Mouse (Mus musculus): ENCODE data around the gene Olfr9. TPM values are rescaled to one million over a fixed set of nuclear protein-coding genes. Genes with fewer than 3 reads are reported as not detected.

Gene Olfr9
- polyA plus RNA-seq, 1 experiment from 2014 or later: not detected

GRCm38 (mm10) chr10:129028343-129028742 is 39.1 kb downstream of the Olfr9 start:
- no peak for ATAC-seq (replicated peaks; ENCODE audit: extremely low read depth, insufficient read depth, low FRiP score)
- Histone ChIP-seq H3K9ac (ENCODE audit: low read length) (no peak overlapping the region), H3K4me1 (ENCODE audit: control insufficient read depth, insufficient read depth, low read length) (no peaks in the 10 kb centered on the region), H3K36me3 (ENCODE audit: control insufficient read depth, insufficient read depth) (no peaks in the 10 kb centered on the region), H3K4me3 (ENCODE audit: low read length) (no peak overlapping the region), H3K27ac (ENCODE audit: low read length) (no peak overlapping the region), H3K27me3 (ENCODE audit: control insufficient read depth, insufficient read depth, low read length) (no peaks in the 10 kb centered on the region), H3K9me3 (replicated peaks; ENCODE audit: control insufficient read depth, low read length) (no peaks in the 10 kb centered on the region), H3K4me2 (ENCODE audit: low read depth, low read length) (no peak overlapping the region)
- WGBS: 69% methylated on average over 2 of the region's 2 CpGs

DNA sequence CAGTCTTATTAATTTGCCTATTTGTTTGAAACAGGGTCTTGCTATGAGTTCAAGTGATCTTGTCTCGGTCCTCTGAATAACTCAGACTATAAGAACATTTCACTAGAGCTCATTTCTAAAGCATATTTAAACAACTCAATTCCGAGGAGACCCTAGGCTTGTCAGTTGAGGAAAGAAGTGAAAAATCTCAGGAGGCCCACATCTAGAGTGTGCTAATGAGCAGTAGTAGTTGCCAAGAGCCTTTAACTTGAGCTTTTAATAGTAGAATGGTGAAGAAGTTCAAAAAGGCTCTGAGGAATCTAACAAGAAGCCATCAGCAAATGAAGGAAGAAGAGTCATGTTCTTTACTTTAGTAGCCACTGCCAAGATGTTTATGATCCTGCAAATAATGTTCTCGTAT is 50.6 kb downstream of the Olfr9 start, which contains the start of gene Olfr764-ps1:
Gene Olfr764-ps1 (minus strand): TSS at position 101 of the 400 bp plus-strand sequence.
- Histone ChIP-seq H3K27ac (ENCODE audit: low read length) (no peak within 1 kb of the TSS), H3K4me1 (ENCODE audit: control insufficient read depth, insufficient read depth, low read length) (no peaks in the 10 kb centered on the region), H3K9me3 (replicated peaks; ENCODE audit: control insufficient read depth, low read length) (no peaks in the 10 kb centered on the region), H3K4me2 (ENCODE audit: low read depth, low read length) (no peak within 1 kb of the TSS), H3K9ac (ENCODE audit: low read length) (no peak within 1 kb of the TSS), H3K36me3 (ENCODE audit: control insufficient read depth, insufficient read depth) (no peaks in the 10 kb centered on the region), H3K4me3 (ENCODE audit: low read length) (no peak within 1 kb of the TSS), H3K27me3 (ENCODE audit: control insufficient read depth, insufficient read depth, low read length) (no peaks in the 10 kb centered on the region)
- WGBS: 62% methylated on average over 3 of the region's 3 CpGs
- no peak for ATAC-seq (replicated peaks; ENCODE audit: extremely low read depth, insufficient read depth, low FRiP score)

Other genes with a start within 250 kb of the Olfr9 start
- 9.5 and 12.3 TPM in 2 replicates for gene Dgka, start 244.6 kb upstream of the Olfr9 start, polyA plus RNA-seq (2015; fragmentation: Nextera tagmentation; extraction: Ambion mirVana)
- gene Pym1, start 241.5 kb upstream of the Olfr9 start, polyA plus RNA-seq (2015; fragmentation: Nextera tagmentation; extraction: Ambion mirVana): 18.5 and 20.3 TPM in 2 replicates
- 1.3 and 2.4 TPM in 2 replicates for gene Mmp19, start 198.5 kb upstream of the Olfr9 start, polyA plus RNA-seq (2015; fragmentation: Nextera tagmentation; extraction: Ambion mirVana)
- 40.3 and 42.2 TPM in 2 replicates for gene Dnajc14, start 185.4 kb upstream of the Olfr9 start, polyA plus RNA-seq (2015; fragmentation: Nextera tagmentation; extraction: Ambion mirVana)
- gene Tmem198b, start 185.1 kb upstream of the Olfr9 start, polyA plus RNA-seq (2015; fragmentation: Nextera tagmentation; extraction: Ambion mirVana): 16.2 and 18.1 TPM in 2 replicates
- gene Sarnp, start 172.1 kb upstream of the Olfr9 start, polyA plus RNA-seq (2015; fragmentation: Nextera tagmentation; extraction: Ambion mirVana): 154 and 169 TPM in 2 replicates
- 41.4 and 43.0 TPM in 2 replicates for gene Ormdl2, start 167.8 kb upstream of the Olfr9 start, polyA plus RNA-seq (2015; fragmentation: Nextera tagmentation; extraction: Ambion mirVana)
- gene Gdf11, start 97.7 kb upstream of the Olfr9 start, polyA plus RNA-seq (2015; fragmentation: Nextera tagmentation; extraction: Ambion mirVana): 1.7 and 2.0 TPM in 2 replicates
- 402 and 430 TPM in 2 replicates for gene Cd63, start 88.4 kb upstream of the Olfr9 start, polyA plus RNA-seq (2015; fragmentation: Nextera tagmentation; extraction: Ambion mirVana)
- 13.0 and 14.6 TPM in 2 replicates for gene Rdh5, start 66.5 kb upstream of the Olfr9 start, polyA plus RNA-seq (2015; fragmentation: Nextera tagmentation; extraction: Ambion mirVana)
- gene Bloc1s1, start 65.4 kb upstream of the Olfr9 start, polyA plus RNA-seq (2015; fragmentation: Nextera tagmentation; extraction: Ambion mirVana): 224 and 225 TPM in 2 replicates
- 10.3 and 11.9 TPM in 2 replicates for gene Itga7, start 55.6 kb upstream of the Olfr9 start, polyA plus RNA-seq (2015; fragmentation: Nextera tagmentation; extraction: Ambion mirVana)
- 0.67 TPM in 1 of 2 replicates, not detected in the other for gene Mettl7b, start 28.4 kb upstream of the Olfr9 start, polyA plus RNA-seq (2015; fragmentation: Nextera tagmentation; extraction: Ambion mirVana)
- gene Olfr763, start 21.4 kb downstream of the Olfr9 start, polyA plus RNA-seq (2015; fragmentation: Nextera tagmentation; extraction: Ambion mirVana): not detected in 2 replicates
- gene Olfr764-ps1, start 50.5 kb downstream of the Olfr9 start, polyA plus RNA-seq (2015; fragmentation: Nextera tagmentation; extraction: Ambion mirVana): not detected in 2 replicates
- not detected in 2 replicates for gene Olfr765, start 60.6 kb downstream of the Olfr9 start, polyA plus RNA-seq (2015; fragmentation: Nextera tagmentation; extraction: Ambion mirVana)
- gene Olfr766-ps1, start 79.5 kb downstream of the Olfr9 start, polyA plus RNA-seq (2015; fragmentation: Nextera tagmentation; extraction: Ambion mirVana): not detected in 2 replicates
- not detected in 2 replicates for gene Olfr767, start 93.5 kb downstream of the Olfr9 start, polyA plus RNA-seq (2015; fragmentation: Nextera tagmentation; extraction: Ambion mirVana)
- gene Olfr768, start 109.9 kb downstream of the Olfr9 start, polyA plus RNA-seq (2015; fragmentation: Nextera tagmentation; extraction: Ambion mirVana): not detected in 2 replicates
- gene Olfr769, start 128.4 kb downstream of the Olfr9 start, polyA plus RNA-seq (2015; fragmentation: Nextera tagmentation; extraction: Ambion mirVana): not detected in 2 replicates
- not detected in 2 replicates for gene Olfr770, start 149.6 kb downstream of the Olfr9 start, polyA plus RNA-seq (2015; fragmentation: Nextera tagmentation; extraction: Ambion mirVana)
- not detected in 2 replicates for gene Olfr771, start 175.3 kb downstream of the Olfr9 start, polyA plus RNA-seq (2015; fragmentation: Nextera tagmentation; extraction: Ambion mirVana)
- gene Olfr772, start 188.5 kb downstream of the Olfr9 start, polyA plus RNA-seq (2015; fragmentation: Nextera tagmentation; extraction: Ambion mirVana): not detected in 2 replicates
- not detected in 2 replicates for gene Olfr773, start 198.0 kb downstream of the Olfr9 start, polyA plus RNA-seq (2015; fragmentation: Nextera tagmentation; extraction: Ambion mirVana)
- not detected in 2 replicates for gene Olfr774, start 246.8 kb downstream of the Olfr9 start, polyA plus RNA-seq (2015; fragmentation: Nextera tagmentation; extraction: Ambion mirVana)